Mouse (Mus musculus) spleen, embryonic (tissue): ENCODE data around the gene Hsh2d.

ENCODE experiments used
- CTCF ChIA-PET: fragments of 350-600 bp; sonication (Branson Sonifier 250); formaldehyde crosslinking; loops from one replicate; lab custom pipeline; 2022; lab: Charles Lee

The Hsh2d gene

GRCm38 (mm10) chr8:72189417-72190214, at the start of gene Hsh2d:
TSS of gene Hsh2d (plus strand) at chr8:72189638.
- CTCF ChIA-PET: interaction anchor here (0.7 to 1.2 kb wide), 2 partner anchors 17 to 23 kb away, joined by 4 read pairs; no protein-coding TSS in a partner anchor

GRCm38 (mm10) chr8:72143256-72143824, 46.1 kb upstream of the Hsh2d start:
- CTCF ChIA-PET: no interaction called here

GRCm38 (mm10) chr8:72144345-72144975, 45.0 kb upstream of the Hsh2d start:
- CTCF ChIA-PET: no interaction called here

- CTCF ChIA-PET: no interaction called here
These were observed 43.9 kb upstream of the Hsh2d start for GRCm38 (mm10) chr8:72145511-72145910.

DNA sequence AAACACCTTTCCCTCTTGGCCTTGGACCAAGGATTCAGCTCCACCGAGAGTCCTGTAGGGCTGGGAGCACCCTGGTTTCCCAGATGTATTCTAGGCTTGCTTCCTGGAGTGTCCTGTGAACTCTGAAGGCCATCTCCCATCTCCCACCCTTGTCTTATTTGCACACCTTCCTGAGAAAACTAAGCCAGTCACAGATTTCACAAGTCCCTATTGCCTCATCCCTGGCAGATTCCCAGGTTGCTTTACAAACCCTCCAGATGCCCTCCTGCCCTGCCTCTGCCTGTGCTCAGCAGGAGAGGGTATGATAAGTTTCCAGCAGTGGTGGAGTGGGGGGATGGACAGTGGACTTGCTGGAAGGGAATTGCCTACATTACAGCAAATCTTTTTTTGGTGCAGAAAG, 43.4 kb upstream of the Hsh2d start:
- CTCF ChIA-PET: interaction anchor here (0.9 kb wide), 1 partner anchor 9 kb away, joined by 3 read pairs; no protein-coding TSS in a partner anchor

- CTCF ChIA-PET: interaction anchor here (0.9 kb wide), 1 partner anchor 9 kb away, joined by 3 read pairs; no protein-coding TSS in a partner anchor
These were observed 42.9 kb upstream of the Hsh2d start for GRCm38 (mm10) chr8:72146556-72146955.

DNA sequence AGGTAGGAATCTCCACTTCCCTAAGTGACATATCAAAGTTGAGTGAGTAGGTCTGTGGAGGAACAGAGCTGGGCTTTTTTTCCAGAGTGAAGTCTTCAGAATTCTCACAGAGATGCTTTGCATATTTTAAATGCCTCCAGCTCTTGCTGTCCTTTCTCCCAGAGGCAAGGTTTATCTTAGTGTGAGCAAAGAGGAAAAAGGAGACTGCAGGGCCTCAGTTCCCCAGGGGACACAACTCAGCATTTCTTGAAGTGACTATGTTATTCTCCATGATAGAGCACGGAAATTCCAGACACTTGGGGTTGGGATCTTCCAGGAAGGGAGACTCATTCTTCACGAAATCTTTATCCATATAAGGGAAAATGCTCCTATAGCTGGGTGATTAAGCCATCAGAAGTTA, 42.2 kb upstream of the Hsh2d start:
- CTCF ChIA-PET: no interaction called here

GRCm38 (mm10) chr8:72149056-72149455, 40.4 kb upstream of the Hsh2d start:
- CTCF ChIA-PET: no interaction called here

DNA sequence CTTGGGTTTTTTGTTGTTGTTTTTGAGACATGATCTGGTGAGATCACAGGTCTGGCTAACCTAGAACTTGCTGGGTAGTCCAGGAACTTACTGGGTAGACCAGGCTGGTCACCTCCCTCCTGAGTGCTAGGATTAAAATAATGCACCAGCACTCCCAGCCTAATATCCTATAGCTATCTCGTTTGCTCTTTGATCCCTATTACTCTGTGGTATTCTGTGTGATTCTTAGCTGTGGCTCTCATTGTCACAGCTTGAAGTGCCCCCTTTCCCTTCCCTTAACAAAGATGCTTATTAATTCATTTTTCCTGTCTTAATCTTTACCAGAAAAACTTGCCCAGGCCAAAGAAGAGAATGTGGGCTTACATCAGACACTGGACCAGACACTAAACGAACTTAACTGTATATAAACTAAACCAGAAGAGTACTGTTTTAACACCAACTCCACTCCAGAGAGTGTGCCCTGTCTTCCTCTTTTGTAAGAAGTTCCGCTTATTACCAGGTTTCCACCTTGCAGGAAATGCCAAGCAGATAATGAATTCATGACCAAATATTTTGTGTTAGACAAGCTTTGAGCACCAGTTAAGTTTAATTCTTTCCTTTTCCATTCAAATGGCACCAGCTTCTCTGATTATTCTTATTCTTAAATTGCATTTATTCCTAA, 37.9 kb upstream of the Hsh2d start:
- CTCF ChIA-PET: no interaction called here

DNA sequence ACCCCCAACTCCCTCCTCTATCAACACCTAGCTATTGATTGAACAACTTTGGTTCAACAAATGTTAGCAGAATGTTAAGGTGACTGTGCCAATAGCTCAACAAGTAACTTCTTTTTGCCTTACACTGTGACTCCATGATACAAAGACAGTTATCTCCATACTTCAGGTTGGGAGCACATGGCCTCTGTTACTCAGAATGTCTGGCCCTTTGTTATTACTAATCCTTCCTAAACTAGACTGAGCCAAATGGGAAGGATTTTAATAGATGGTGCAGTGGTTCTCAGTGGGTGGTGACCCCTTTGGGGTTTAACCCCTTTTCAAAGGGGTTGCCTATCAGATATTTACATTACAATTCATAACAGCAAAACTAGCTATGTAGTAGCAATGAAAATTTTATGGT, 36.1 kb upstream of the Hsh2d start:
- CTCF ChIA-PET: interaction anchor here (0.6 kb wide), 2 partner anchors 12 to 16 kb away, joined by 3 to 5 read pairs; no protein-coding TSS in a partner anchor

- CTCF ChIA-PET: interaction anchor here (0.6 kb wide), 1 partner anchor 16 kb away, joined by 3 read pairs; no protein-coding TSS in a partner anchor
These were observed 31.3 kb upstream of the Hsh2d start for GRCm38 (mm10) chr8:72158096-72158495.

- CTCF ChIA-PET: interaction anchor here (0.6 kb wide), 1 partner anchor 39 kb away, joined by 3 read pairs; no protein-coding TSS in a partner anchor
These were observed 30.7 kb upstream of the Hsh2d start for GRCm38 (mm10) chr8:72158726-72159125.

- CTCF ChIA-PET: no interaction called here
These were observed 29.4 kb upstream of the Hsh2d start for GRCm38 (mm10) chr8:72160007-72160406.

GRCm38 (mm10) chr8:72160707-72161697, 28.4 kb upstream of the Hsh2d start, which contains the start of gene Rab8a:
TSS of gene Rab8a (plus strand) at chr8:72161200.
- CTCF ChIA-PET: no interaction called here

- CTCF ChIA-PET: interaction anchor here (0.6 kb wide), 1 partner anchor 1614 kb away, joined by 3 read pairs; no protein-coding TSS in a partner anchor
These were observed 26.6 kb upstream of the Hsh2d start for GRCm38 (mm10) chr8:72162821-72163220.

DNA sequence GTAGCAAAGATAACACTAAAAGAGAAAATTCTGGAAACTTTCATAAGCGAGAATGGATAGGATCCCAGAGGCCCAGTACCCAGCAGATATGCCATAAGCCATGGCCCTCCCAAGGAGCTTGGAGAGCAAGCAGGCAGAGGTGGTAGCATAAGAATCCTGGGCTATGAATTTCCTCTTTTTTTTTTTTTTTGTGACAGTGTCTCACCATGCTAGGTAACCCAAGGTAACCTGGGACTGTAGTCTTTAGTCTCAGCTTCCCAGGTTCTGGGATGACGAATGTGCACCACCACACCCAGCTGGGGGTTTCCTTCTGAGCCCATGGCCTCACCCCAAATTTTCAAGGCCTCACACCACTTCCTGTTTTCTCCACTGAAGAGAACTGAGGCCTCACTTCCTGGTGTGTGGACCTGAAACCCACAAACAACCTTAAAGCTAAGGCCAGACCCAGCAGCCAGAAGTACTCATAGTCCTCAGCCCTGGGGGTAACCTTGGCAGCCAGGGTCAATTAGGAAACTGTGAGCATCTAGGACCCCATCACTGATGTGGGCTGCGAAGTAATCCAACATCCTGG, 20.3 kb upstream of the Hsh2d start:
- CTCF ChIA-PET: interaction anchor here (0.7 to 1.1 kb wide), 2 partner anchors 16 to 84 kb away, joined by 5 read pairs; no protein-coding TSS in a partner anchor

DNA sequence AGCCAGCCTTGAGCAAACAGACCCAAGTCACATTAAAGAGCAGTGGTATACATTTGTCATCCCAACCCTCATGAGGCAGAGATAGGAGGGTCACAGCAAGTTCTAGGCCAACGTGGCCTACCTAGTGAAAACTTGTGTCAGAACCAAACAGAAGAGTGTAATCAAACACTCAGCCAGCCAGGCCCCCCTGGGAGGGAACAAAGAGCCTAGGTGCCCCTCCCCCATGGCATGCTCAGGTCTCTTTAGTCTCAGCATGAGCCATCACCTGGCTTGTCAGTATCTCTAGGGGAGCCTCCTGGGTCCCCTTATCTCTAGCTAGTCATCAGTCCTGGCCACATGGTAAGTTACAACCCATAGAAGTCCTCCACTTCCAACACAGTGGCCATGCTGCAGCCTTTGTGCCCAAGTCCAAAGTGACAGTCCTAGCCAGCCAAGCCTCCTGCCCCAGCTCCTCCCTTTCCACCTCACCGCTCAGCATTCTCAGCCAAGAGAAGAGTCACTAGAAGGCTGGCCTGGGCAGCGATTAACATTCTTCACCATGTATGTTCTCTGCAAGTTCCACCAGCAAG, 19.7 kb upstream of the Hsh2d start:
- CTCF ChIA-PET: interaction anchor here (0.6 to 1.1 kb wide), 3 partner anchors 17 to 873 kb away, joined by 3 to 5 read pairs (median 5); no protein-coding TSS in a partner anchor

DNA sequence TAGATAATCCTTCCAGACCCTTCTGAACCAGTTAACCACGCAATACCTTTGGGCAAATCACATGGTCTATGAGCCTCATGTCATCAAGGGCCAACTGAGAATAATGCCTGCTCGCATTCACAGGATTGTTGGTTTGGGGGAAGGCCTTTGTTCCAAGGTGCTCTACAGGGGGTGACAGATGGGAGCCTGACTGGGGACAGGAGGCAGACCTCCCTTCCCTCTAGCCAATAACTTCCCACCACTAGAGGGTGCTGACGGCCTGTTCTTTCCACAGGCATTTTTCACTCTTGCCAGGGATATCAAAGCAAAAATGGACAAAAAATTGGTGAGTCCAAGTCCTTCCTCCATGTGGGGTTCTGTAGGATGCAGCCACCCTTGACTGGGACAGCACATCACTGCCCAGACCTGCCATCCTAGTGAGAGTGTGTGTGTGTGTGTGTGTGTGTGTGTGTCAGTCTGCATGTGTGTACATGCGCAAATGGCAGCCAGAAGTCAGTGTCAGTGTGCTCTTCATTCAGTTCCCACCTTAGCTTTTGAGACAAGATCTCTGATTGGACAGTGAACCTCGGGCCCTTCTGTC, 12.0 kb upstream of the Hsh2d start:
- CTCF ChIA-PET: interaction anchor here (0.6 to 0.8 kb wide), 2 partner anchors 80 to 91 kb away, joined by 4 to 11 read pairs; no protein-coding TSS in a partner anchor
